Comparison of ENCODE assay signal across 1 mouse cellular context in the genomic region with DNA sequence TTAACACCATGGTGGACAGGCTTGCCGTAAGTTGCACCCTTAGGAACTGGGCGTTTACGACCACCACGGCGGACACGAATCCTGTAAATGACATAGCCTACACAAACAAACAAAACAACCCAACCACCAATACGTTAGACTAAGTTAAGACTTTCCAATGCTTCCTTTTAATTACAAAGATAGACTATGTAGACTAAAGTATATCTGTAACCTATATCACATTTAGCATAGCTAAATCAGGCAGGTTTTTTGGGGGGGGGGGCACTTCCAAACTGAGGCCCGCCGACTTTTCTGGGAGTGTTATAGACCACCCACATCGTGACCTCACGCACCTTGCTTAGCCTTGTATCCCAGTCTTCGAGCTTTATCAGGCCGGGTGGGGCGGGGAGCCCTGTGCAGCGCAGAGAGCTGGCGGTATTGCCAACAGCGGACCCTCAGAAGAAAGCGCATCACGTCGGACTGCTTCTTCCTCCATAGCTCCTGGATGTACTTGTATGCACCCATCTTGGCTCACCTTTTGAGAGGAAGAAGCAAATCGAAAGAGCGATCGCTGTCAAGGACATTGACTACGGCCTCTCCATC.
A peak's percentile ranks its signal among the peaks of the same experiment; 100 is the strongest.
TF ChIP-seq lines count a peak whose summit lies in the region.

No protein-coding gene starts in this region.

TF ChIP-seq in CH12.LX, 34 proteins besides CTCF, POLR2A, EP300 and RAD21:
- peak; percentile 72 for TF ChIP-seq CHD1 (IDR thresholded peaks at IDR 0.05; ENCODE audit: low read depth, low read length)
